Comparison of ENCODE assay signal across 23 mouse cellular contexts in genomic region chr2:77081156-77081555, GRCm38 (mm10).
DNase-seq lines count a peak whose midpoint lies in the region; ATAC-seq and TF ChIP-seq lines count a peak whose summit lies in the region.
"Had no signal": no experiment of that assay in that cellular context is flagged by ENCODE, and none has a peak within 500 bp of the region (broad histone marks: within the 10 kb centered on the region; RNA-seq: fewer than 3 reads in every experiment).

No protein-coding gene starts in this region.

- H3K27me3 ChIP-seq in forebrain, embryonic 14.5 days (replicated peaks; ENCODE audit: control insufficient read depth, insufficient read depth, low read length), result no peaks in the 10 kb centered on the region
- no peaks in the 10 kb centered on the region for H3K27me3 ChIP-seq in forebrain, embryonic 16.5 days (replicated peaks; ENCODE audit: control insufficient read depth, insufficient read depth, low read length)
- no peaks in the 10 kb centered on the region for H3K27me3 ChIP-seq in intestine, postnatal 0 days (replicated peaks; ENCODE audit: control insufficient read depth, insufficient read depth, low read length)
- no peaks in the 10 kb centered on the region for H3K27me3 ChIP-seq in intestine, embryonic 16.5 days (replicated peaks; ENCODE audit: control insufficient read depth, insufficient read depth, low read length)
- H3K27me3 ChIP-seq in lung, postnatal 0 days (replicated peaks; ENCODE audit: insufficient read depth, low read length), result no peaks in the 10 kb centered on the region
- H3K27me3 ChIP-seq: embryonic facial prominence, embryonic 12.5 days; forebrain, embryonic 13.5 days; heart, embryonic 13.5 days; limb, embryonic 15.5 days; neural tube, embryonic 12.5 days had no signal

- no peak overlapping the region for H3K4me2 ChIP-seq in forebrain, embryonic 14.5 days (ENCODE audit: low read length)
- H3K4me2 ChIP-seq in forebrain, embryonic 16.5 days (ENCODE audit: low read length), result no peak overlapping the region
- no peak overlapping the region for H3K4me2 ChIP-seq in intestine, postnatal 0 days (replicated peaks; ENCODE audit: low read depth)
- no peak overlapping the region for H3K4me2 ChIP-seq in intestine, embryonic 16.5 days (ENCODE audit: low read depth, low read length)
- H3K4me2 ChIP-seq in lung, postnatal 0 days (replicated peaks; ENCODE audit: low read depth, low read length), result no peak overlapping the region
- H3K4me2 ChIP-seq: embryonic facial prominence, embryonic 12.5 days; forebrain, embryonic 13.5 days; heart, embryonic 13.5 days; limb, embryonic 15.5 days; neural tube, embryonic 12.5 days had no signal

- H3K4me3 ChIP-seq in forebrain, embryonic 14.5 days (ENCODE audit: low read depth, low read length), result no peak overlapping the region
- H3K4me3 ChIP-seq in forebrain, embryonic 16.5 days (replicated peaks; ENCODE audit: low read length), result no peak overlapping the region
- H3K4me3 ChIP-seq in intestine, postnatal 0 days (ENCODE audit: low read depth, low read length), result no peak overlapping the region
- H3K4me3 ChIP-seq in intestine, embryonic 16.5 days (ENCODE audit: low read length), result no peak overlapping the region
- no peak overlapping the region for H3K4me3 ChIP-seq in lung, postnatal 0 days (ENCODE audit: low read depth, low read length)
- H3K4me3 ChIP-seq: embryonic facial prominence, embryonic 12.5 days; erythroblast, embryonic 14.5 days; forebrain, embryonic 13.5 days; heart, embryonic 13.5 days; limb, embryonic 15.5 days; neural tube, embryonic 12.5 days had no signal

- no peaks in the 10 kb centered on the region for H3K9me3 ChIP-seq in forebrain, embryonic 14.5 days (replicated peaks; ENCODE audit: control insufficient read depth, low read length)
- H3K9me3 ChIP-seq in forebrain, embryonic 16.5 days (ENCODE audit: control insufficient read depth, low read length), result no peaks in the 10 kb centered on the region
- H3K9me3 ChIP-seq in intestine, postnatal 0 days (ENCODE audit: control insufficient read depth), result no peaks in the 10 kb centered on the region
- no peaks in the 10 kb centered on the region for H3K9me3 ChIP-seq in intestine, embryonic 16.5 days (ENCODE audit: control insufficient read depth, low read length)
- no peaks in the 10 kb centered on the region for H3K9me3 ChIP-seq in lung, postnatal 0 days (ENCODE audit: low read length)
- H3K9me3 ChIP-seq: embryonic facial prominence, embryonic 12.5 days; forebrain, embryonic 13.5 days; heart, embryonic 13.5 days; limb, embryonic 15.5 days; neural tube, embryonic 12.5 days had no signal

- H3K36me3 ChIP-seq in forebrain, embryonic 14.5 days (ENCODE audit: control insufficient read depth, insufficient read depth, low read length), result no peaks in the 10 kb centered on the region
- no peaks in the 10 kb centered on the region for H3K36me3 ChIP-seq in forebrain, embryonic 16.5 days (ENCODE audit: control insufficient read depth, insufficient read depth)
- no peaks in the 10 kb centered on the region for H3K36me3 ChIP-seq in intestine, postnatal 0 days (ENCODE audit: control insufficient read depth, insufficient read depth)
- no peaks in the 10 kb centered on the region for H3K36me3 ChIP-seq in intestine, embryonic 16.5 days (ENCODE audit: control insufficient read depth, insufficient read depth, low read length)
- no peaks in the 10 kb centered on the region for H3K36me3 ChIP-seq in lung, postnatal 0 days (ENCODE audit: insufficient read depth, low read length)
- H3K36me3 ChIP-seq: embryonic facial prominence, embryonic 12.5 days; G1E; limb, embryonic 15.5 days; neural tube, embryonic 12.5 days had no signal

- WGBS in forebrain, embryonic 14.5 days, result 82% methylated on average over 2 of the region's 2 CpGs
- 84% methylated on average over 2 of the region's 2 CpGs for WGBS in forebrain, embryonic 16.5 days
- WGBS in intestine, postnatal 0 days, result 79% methylated on average over 2 of the region's 2 CpGs
- 75% methylated on average over 2 of the region's 2 CpGs for WGBS in intestine, embryonic 16.5 days
- 62% methylated on average over 2 of the region's 2 CpGs for WGBS in lung, postnatal 0 days

- H3K27ac ChIP-seq in forebrain, embryonic 14.5 days (ENCODE audit: low read depth, low read length), result no peak overlapping the region
- H3K27ac ChIP-seq in forebrain, embryonic 16.5 days (ENCODE audit: low read length), result no peak overlapping the region
- no peak overlapping the region for H3K27ac ChIP-seq in intestine, postnatal 0 days (ENCODE audit: low read depth, low read length)
- H3K27ac ChIP-seq in intestine, embryonic 16.5 days (ENCODE audit: low read length), result no peak overlapping the region
- no peak overlapping the region for H3K27ac ChIP-seq in lung, postnatal 0 days (ENCODE audit: low read length)
- H3K27ac ChIP-seq: embryonic facial prominence, embryonic 12.5 days; forebrain, embryonic 13.5 days; heart, embryonic 13.5 days; limb, embryonic 15.5 days; neural tube, embryonic 12.5 days had no signal

- no peak for ATAC-seq in forebrain, embryonic 14.5 days
- no peak for ATAC-seq in forebrain, embryonic 16.5 days
- no peak for ATAC-seq in intestine, postnatal 0 days
- no peak for ATAC-seq in intestine, embryonic 16.5 days
- ATAC-seq in lung, postnatal 0 days, result 0 out of 2 replicates have a peak, but pooled peaks have one; percentile 37
- ATAC-seq: forebrain, embryonic 13.5 days; liver, postnatal 0 days had no signal

- TF ChIP-seq EP300 in lung, postnatal 0 days (IDR thresholded peaks at IDR 0.05), result no peak

- peak; percentile 47 for DNase-seq in forebrain, embryonic 14.5 days (ENCODE audit: low spot score)
- DNase-seq in lung, postnatal 0 days (ENCODE audit: low spot score), result peak; percentile 45
- no peak for DNase-seq in lung, postnatal 25 days (ENCODE audit: low spot score)
- DNase-seq in adipocyte (ENCODE audit: low spot score), result peak; percentile 34
- DNase-seq in urinary bladder, postnatal 4 days (ENCODE audit: low spot score in 2 of 2), result no peak
- DNase-seq: adrenal gland, adult 2 months; cerebellum, adult 8-10 months; heart, postnatal 4 days; kidney, adult 8-10 months; kidney, postnatal 36 days; liver, postnatal 0 days; lung, postnatal 4 days; thymus, postnatal 36 days had no signal

- peak; percentile 32; the same call in 1 of the 2 replicates for TF ChIP-seq CTCF in intestine, postnatal 0 days (IDR thresholded peaks at IDR 0.05; ENCODE audit: low read depth)
- peak; percentile 40 for TF ChIP-seq CTCF in lung, postnatal 0 days (IDR thresholded peaks at IDR 0.05)

- no peaks in the 10 kb centered on the region for H3K4me1 ChIP-seq in forebrain, embryonic 14.5 days (ENCODE audit: control insufficient read depth, insufficient read depth, low read length)
- H3K4me1 ChIP-seq in forebrain, embryonic 16.5 days (replicated peaks; ENCODE audit: control insufficient read depth, insufficient read depth, low read length), result no peaks in the 10 kb centered on the region
- no peaks in the 10 kb centered on the region for H3K4me1 ChIP-seq in intestine, postnatal 0 days (replicated peaks; ENCODE audit: control insufficient read depth, insufficient read depth, low read length)
- no peaks in the 10 kb centered on the region for H3K4me1 ChIP-seq in intestine, embryonic 16.5 days (ENCODE audit: control insufficient read depth, insufficient read depth, low read length)
- no peaks in the 10 kb centered on the region for H3K4me1 ChIP-seq in lung, postnatal 0 days (ENCODE audit: insufficient read depth, low read depth, low read length)
- H3K4me1 ChIP-seq: embryonic facial prominence, embryonic 12.5 days; forebrain, embryonic 13.5 days; limb, embryonic 15.5 days; neural tube, embryonic 12.5 days had no signal

- H3K9ac ChIP-seq in forebrain, embryonic 14.5 days (ENCODE audit: low read length), result no peak overlapping the region
- H3K9ac ChIP-seq in forebrain, embryonic 16.5 days (replicated peaks; ENCODE audit: low read depth, low read length), result no peak overlapping the region
- no peak overlapping the region for H3K9ac ChIP-seq in intestine, postnatal 0 days (ENCODE audit: low read depth, low read length)
- no peak overlapping the region for H3K9ac ChIP-seq in intestine, embryonic 16.5 days (ENCODE audit: low read depth, low read length)
- no peak overlapping the region for H3K9ac ChIP-seq in lung, postnatal 0 days (replicated peaks; ENCODE audit: low read depth)
- H3K9ac ChIP-seq: embryonic facial prominence, embryonic 12.5 days; forebrain, embryonic 13.5 days; heart, embryonic 13.5 days; limb, embryonic 15.5 days; liver, postnatal 0 days; neural tube, embryonic 12.5 days had no signal

Comparison
In these comparisons a context has a peak if more than half of its experiments do, and no peak if none do; other contexts are left out.
1. DNase-seq: peak in forebrain, embryonic 14.5 days (single experiment), lung, postnatal 0 days (single experiment) and adipocyte (single experiment); none in lung, postnatal 25 days (single experiment) and urinary bladder, postnatal 4 days (0 of 2).